Mouse (Mus musculus): ENCODE results near the gene Gm17455.

The Gm17455 gene
- long read RNA-seq, experiment 1, result 0 reads
- long read RNA-seq, experiment 2, result 0 reads

GRCm38 (mm10) chr10:60399449-60399848 lies at the start of gene Gm17455:
TSS of gene Gm17455 (plus strand) at chr10:60399726.
- intact Hi-C loops (cut with DNase I), result no loop called here

GRCm38 (mm10) chr10:60350077-60350804 lies 49.3 kb upstream of the Gm17455 start:
- intact Hi-C loops (cut with DNase I), result no loop called here

- intact Hi-C loops (cut with DNase I), result no loop called here
Observed at GRCm38 (mm10) chr10:60350805-60351167, 48.7 kb upstream of the Gm17455 start.

GRCm38 (mm10) chr10:60351248-60351647 lies 48.3 kb upstream of the Gm17455 start:
- intact Hi-C loops (cut with DNase I), result no loop called here

GRCm38 (mm10) chr10:60351761-60352455 lies 47.6 kb upstream of the Gm17455 start:
- intact Hi-C loops (cut with DNase I), result no loop called here

- intact Hi-C loops (cut with DNase I), result no loop called here
Observed at GRCm38 (mm10) chr10:60353241-60354002, 46.1 kb upstream of the Gm17455 start.

- intact Hi-C loops (cut with DNase I), result no loop called here
Observed at GRCm38 (mm10) chr10:60354003-60354325, 45.6 kb upstream of the Gm17455 start.

- intact Hi-C loops (cut with DNase I), result no loop called here
Observed at GRCm38 (mm10) chr10:60354881-60355677, 44.4 kb upstream of the Gm17455 start.

GRCm38 (mm10) chr10:60357441-60357840 lies 42.1 kb upstream of the Gm17455 start:
- intact Hi-C loops (cut with DNase I), result no loop called here

GRCm38 (mm10) chr10:60357901-60358300 lies 41.6 kb upstream of the Gm17455 start:
- intact Hi-C loops (cut with DNase I), result no loop called here

GRCm38 (mm10) chr10:60358776-60359175 lies 40.8 kb upstream of the Gm17455 start:
- intact Hi-C loops (cut with DNase I), result no loop called here

- intact Hi-C loops (cut with DNase I), result no loop called here
Observed at GRCm38 (mm10) chr10:60361615-60362309, 37.8 kb upstream of the Gm17455 start.

GRCm38 (mm10) chr10:60362310-60362628 lies 37.3 kb upstream of the Gm17455 start:
- intact Hi-C loops (cut with DNase I), result no loop called here

GRCm38 (mm10) chr10:60363426-60363825 lies 36.1 kb upstream of the Gm17455 start:
- intact Hi-C loops (cut with DNase I), result no loop called here

- intact Hi-C loops (cut with DNase I), result no loop called here
Observed at GRCm38 (mm10) chr10:60367145-60367544, 32.4 kb upstream of the Gm17455 start.

- intact Hi-C loops (cut with DNase I), result no loop called here
Observed at GRCm38 (mm10) chr10:60367904-60368303, 31.6 kb upstream of the Gm17455 start.

- intact Hi-C loops (cut with DNase I), result no loop called here
Observed at GRCm38 (mm10) chr10:60369405-60369804, 30.1 kb upstream of the Gm17455 start.

- intact Hi-C loops (cut with DNase I), result no loop called here
Observed at GRCm38 (mm10) chr10:60370098-60370497, 29.4 kb upstream of the Gm17455 start.

GRCm38 (mm10) chr10:60370601-60371061 lies 28.9 kb upstream of the Gm17455 start:
- intact Hi-C loops (cut with DNase I), result no loop called here

- intact Hi-C loops (cut with DNase I), result no loop called here
Observed at GRCm38 (mm10) chr10:60371596-60372386, 27.7 kb upstream of the Gm17455 start.
